Mouse (Mus musculus) layer of hippocampus, postnatal 10 days (tissue): ENCODE measurements at regions not wholly inside any gene's neighbourhood (a gene's known extent, or its start where the extent isn't known, plus 50 kb on each side); places are given as distances from the start of the nearest gene placed in this dataset.

ENCODE experiments used
- DNase-seq, 2 experiments: peaks; one replicate each; pipeline ENCODE4 v3.0.0; 2021; ENCODE audit warnings: low spot score in 2 of 2

- DNase-seq, result no peak
Observed at GRCm38 (mm10) chr12:77663665-77664374, 425.9 kb downstream of the Fut8 start.

- DNase-seq, result peak; percentile 38 to 41
Observed at GRCm38 (mm10) chr12:77666411-77666810, 428.5 kb downstream of the Fut8 start.

GRCm38 (mm10) chr12:77667151-77667874, 429.4 kb downstream of the Fut8 start:
- DNase-seq, result peak in 1 of 2 experiments; percentile 19

- DNase-seq, result peak; percentile 79 to 85
Observed at GRCm38 (mm10) chr12:77667875-77668204, 429.9 kb downstream of the Fut8 start.

GRCm38 (mm10) chr12:77670531-77670930, 432.6 kb downstream of the Fut8 start:
- DNase-seq, result no peak

GRCm38 (mm10) chr12:77674352-77674751, 436.4 kb downstream of the Fut8 start:
- DNase-seq, result no peak

- DNase-seq, result peak; percentile 45 to 53
Observed at GRCm38 (mm10) chr12:77674755-77675154, 436.8 kb downstream of the Fut8 start.

GRCm38 (mm10) chr12:77678040-77678439, 440.1 kb downstream of the Fut8 start:
- no peak for DNase-seq

- no peak for DNase-seq
Observed at GRCm38 (mm10) chr12:77694101-77694500, 456.2 kb downstream of the Fut8 start.

GRCm38 (mm10) chr12:77696039-77696631, 458.2 kb downstream of the Fut8 start:
- no peak for DNase-seq

GRCm38 (mm10) chr12:77696662-77697061, 458.7 kb downstream of the Fut8 start:
- no peak for DNase-seq

GRCm38 (mm10) chr12:77698088-77698487, 460.2 kb downstream of the Fut8 start:
- peak in 1 of 2 experiments; percentile 20 for DNase-seq

GRCm38 (mm10) chr12:77699896-77700605, 462.1 kb downstream of the Fut8 start:
- DNase-seq, result no peak

- no peak for DNase-seq
Observed at GRCm38 (mm10) chr12:77715506-77715905, 477.6 kb downstream of the Fut8 start.

GRCm38 (mm10) chr12:77715979-77716378, 478.1 kb downstream of the Fut8 start:
- DNase-seq, result no peak

GRCm38 (mm10) chr12:77727766-77728165, 466.3 kb upstream of the Gm6657 start:
- no peak for DNase-seq

GRCm38 (mm10) chr12:77739047-77739760, 454.8 kb upstream of the Gm6657 start:
- peak; percentile 59 to 62 for DNase-seq

GRCm38 (mm10) chr12:77742716-77743115, 451.3 kb upstream of the Gm6657 start:
- DNase-seq, result no peak

GRCm38 (mm10) chr12:77749438-77750007, 444.5 kb upstream of the Gm6657 start:
- no peak for DNase-seq

- no peak for DNase-seq
Observed at GRCm38 (mm10) chr12:77752181-77752580, 441.9 kb upstream of the Gm6657 start.

GRCm38 (mm10) chr12:77756021-77756420, 438.0 kb upstream of the Gm6657 start:
- DNase-seq, result no peak
